Mouse (Mus musculus): ENCODE results near the gene Frmpd2. TPM values are rescaled to one million over a fixed set of nuclear protein-coding genes. Genes with fewer than 3 reads are reported as not detected.

Frmpd2 gene
- polyA plus RNA-seq, 1 experiment from 2014 or later, result not detected

- ATAC-seq, result no peak
- Histone ChIP-seq H3K27me3 (replicated peaks; ENCODE audit: control insufficient read depth, insufficient read depth, low read length) (no peaks in the 10 kb centered on the region), H3K36me3 (ENCODE audit: control insufficient read depth, insufficient read depth, low read length) (no peaks in the 10 kb centered on the region), H3K9me3 (ENCODE audit: control insufficient read depth, low read length) (no peaks in the 10 kb centered on the region), H3K4me1 (ENCODE audit: control insufficient read depth, insufficient read depth, low read length) (no peaks in the 10 kb centered on the region), H3K9ac (ENCODE audit: low read depth, low read length) (no peak overlapping the region), H3K27ac (ENCODE audit: low read length) (no peak overlapping the region), H3K4me2 (ENCODE audit: low read depth, low read length) (no peak overlapping the region), H3K4me3 (ENCODE audit: low read length) (no peak overlapping the region)
- WGBS, result 58% methylated on average over 6 of the region's 6 CpGs
These were observed 78.4 kb downstream of the Frmpd2 start for GRCm38 (mm10) chr14:33549856-33550255.

- no peaks in the 10 kb centered on the region for H3K4me1 ChIP-seq (ENCODE audit: control insufficient read depth, insufficient read depth, low read length)
- no peak for ATAC-seq
- H3K9me3 ChIP-seq (ENCODE audit: control insufficient read depth, low read length), result no peaks in the 10 kb centered on the region
- no peaks in the 10 kb centered on the region for H3K27me3 ChIP-seq (replicated peaks; ENCODE audit: control insufficient read depth, insufficient read depth, low read length)
- H3K4me3 ChIP-seq (ENCODE audit: low read length), result no peak overlapping the region
- no peak overlapping the region for H3K27ac ChIP-seq (ENCODE audit: low read length)
- WGBS, result 33% methylated on average over 6 of the region's 6 CpGs
- no peak overlapping the region for H3K9ac ChIP-seq (ENCODE audit: low read depth, low read length)
- H3K4me2 ChIP-seq (ENCODE audit: low read depth, low read length), result no peak overlapping the region
- H3K36me3 ChIP-seq (ENCODE audit: control insufficient read depth, insufficient read depth, low read length), result no peaks in the 10 kb centered on the region
These were observed 99.2 kb downstream of the Frmpd2 start for GRCm38 (mm10) chr14:33570737-33571136.

GRCm38 (mm10) chr14:33573643-33574042, 102.1 kb downstream of the Frmpd2 start:
- no peak overlapping the region for H3K4me2 ChIP-seq (ENCODE audit: low read depth, low read length)
- H3K27ac ChIP-seq (ENCODE audit: low read length), result no peak overlapping the region
- no peak overlapping the region for H3K9ac ChIP-seq (ENCODE audit: low read depth, low read length)
- H3K4me1 ChIP-seq (ENCODE audit: control insufficient read depth, insufficient read depth, low read length), result no peaks in the 10 kb centered on the region
- no peaks in the 10 kb centered on the region for H3K9me3 ChIP-seq (ENCODE audit: control insufficient read depth, low read length)
- no peak overlapping the region for H3K4me3 ChIP-seq (ENCODE audit: low read length)
- no peak for ATAC-seq
- 81% methylated on average over 3 of the region's 3 CpGs for WGBS
- H3K36me3 ChIP-seq (ENCODE audit: control insufficient read depth, insufficient read depth, low read length), result no peaks in the 10 kb centered on the region
- no peaks in the 10 kb centered on the region for H3K27me3 ChIP-seq (replicated peaks; ENCODE audit: control insufficient read depth, insufficient read depth, low read length)

- no peak overlapping the region for H3K4me3 ChIP-seq (ENCODE audit: low read length)
- no peak overlapping the region for H3K9ac ChIP-seq (ENCODE audit: low read depth, low read length)
- H3K4me2 ChIP-seq (ENCODE audit: low read depth, low read length), result no peak overlapping the region
- H3K9me3 ChIP-seq (ENCODE audit: control insufficient read depth, low read length), result no peaks in the 10 kb centered on the region
- no peak for ATAC-seq
- WGBS, result 65% methylated on average over 7 of the region's 7 CpGs
- H3K27ac ChIP-seq (ENCODE audit: low read length), result no peak overlapping the region
- H3K4me1 ChIP-seq (ENCODE audit: control insufficient read depth, insufficient read depth, low read length), result no peaks in the 10 kb centered on the region
- H3K27me3 ChIP-seq (replicated peaks; ENCODE audit: control insufficient read depth, insufficient read depth, low read length), result no peaks in the 10 kb centered on the region
- no peaks in the 10 kb centered on the region for H3K36me3 ChIP-seq (ENCODE audit: control insufficient read depth, insufficient read depth, low read length)
These were observed 108.4 kb downstream of the Frmpd2 start for GRCm38 (mm10) chr14:33579771-33580484.

- Histone ChIP-seq H3K9ac (ENCODE audit: low read depth, low read length) (no peak within 1 kb of the TSS), H3K4me2 (ENCODE audit: low read depth, low read length) (no peak within 1 kb of the TSS), H3K27me3 (replicated peaks; ENCODE audit: control insufficient read depth, insufficient read depth, low read length) (no peaks in the 10 kb centered on the region), H3K4me1 (ENCODE audit: control insufficient read depth, insufficient read depth, low read length) (no peaks in the 10 kb centered on the region), H3K9me3 (ENCODE audit: control insufficient read depth, low read length) (no peaks in the 10 kb centered on the region), H3K27ac (ENCODE audit: low read length) (no peak within 1 kb of the TSS), H3K36me3 (ENCODE audit: control insufficient read depth, insufficient read depth, low read length) (no peaks in the 10 kb centered on the region), H3K4me3 (ENCODE audit: low read length) (no peak within 1 kb of the TSS)
- no peak for ATAC-seq
- WGBS, result 69% methylated on average over 14 of the region's 14 CpGs
These were observed 117.5 kb downstream of the Frmpd2 start, which contains the start of gene Ptpn20 for GRCm38 (mm10) chr14:33588951-33589350. Ptpn20 (plus strand) TSS chr14:33589207.

GRCm38 (mm10) chr14:33598376-33599130, 127.1 kb downstream of the Frmpd2 start:
- H3K36me3 ChIP-seq (ENCODE audit: control insufficient read depth, insufficient read depth, low read length), result no peaks in the 10 kb centered on the region
- H3K4me1 ChIP-seq (ENCODE audit: control insufficient read depth, insufficient read depth, low read length), result no peaks in the 10 kb centered on the region
- no peak overlapping the region for H3K4me2 ChIP-seq (ENCODE audit: low read depth, low read length)
- H3K9me3 ChIP-seq (ENCODE audit: control insufficient read depth, low read length), result no peaks in the 10 kb centered on the region
- H3K4me3 ChIP-seq (ENCODE audit: low read length), result no peak overlapping the region
- H3K27me3 ChIP-seq (replicated peaks; ENCODE audit: control insufficient read depth, insufficient read depth, low read length), result no peaks in the 10 kb centered on the region
- no peak for ATAC-seq
- H3K9ac ChIP-seq (ENCODE audit: low read depth, low read length), result no peak overlapping the region
- 84% methylated on average over 9 of the region's 9 CpGs for WGBS
- H3K27ac ChIP-seq (ENCODE audit: low read length), result no peak overlapping the region

GRCm38 (mm10) chr14:33607431-33607830, 135.9 kb downstream of the Frmpd2 start:
- Histone ChIP-seq H3K36me3 (ENCODE audit: control insufficient read depth, insufficient read depth, low read length) (no peaks in the 10 kb centered on the region), H3K4me3 (ENCODE audit: low read length) (no peak overlapping the region), H3K4me2 (ENCODE audit: low read depth, low read length) (no peak overlapping the region), H3K27ac (ENCODE audit: low read length) (no peak overlapping the region), H3K9me3 (ENCODE audit: control insufficient read depth, low read length) (no peaks in the 10 kb centered on the region), H3K9ac (ENCODE audit: low read depth, low read length) (no peak overlapping the region), H3K4me1 (ENCODE audit: control insufficient read depth, insufficient read depth, low read length) (no peaks in the 10 kb centered on the region), H3K27me3 (replicated peaks; ENCODE audit: control insufficient read depth, insufficient read depth, low read length) (no peaks in the 10 kb centered on the region)
- ATAC-seq, result no peak
- 90% methylated on average over 10 of the region's 10 CpGs for WGBS

Other genes starting within 250 kb of the Frmpd2 start
- 10.2 and 10.3 TPM in 2 replicates for gene Mapk8, start 24.5 kb upstream of the Frmpd2 start, polyA plus RNA-seq (2015; fragmentation: Nextera tagmentation; extraction: Ambion mirVana)
- gene Ptpn20, start 117.5 kb downstream of the Frmpd2 start, polyA plus RNA-seq (2015; fragmentation: Nextera tagmentation; extraction: Ambion mirVana), result 0.09 TPM in 1 of 2 replicates, not detected in the other

Measured in intestine, embryonic 16.5 days (tissue).